Mouse (Mus musculus) embryonic stem cell, embryonic (primary cell): ENCODE results near the gene Micu1.

Experiments used
- CTCF ChIA-PET, 4 experiments: fragments of 300-600 bp in 2 of 4; fragments of 350-600 bp in 2 of 4; sonication (Branson Sonifier 250); formaldehyde crosslinking; loops; one replicate each; lab custom pipeline; 2022; ENCODE audit warnings: inconsistent platforms in 2 of 4; lab: Charles Lee
- POLR2A ChIA-PET, 4 experiments: fragments of 300-600 bp in 2 of 4; fragments of 350-600 bp in 2 of 4; sonication (Branson Sonifier 250); formaldehyde crosslinking; loops; one replicate each; lab custom pipeline; 2022; ENCODE audit warnings: antibody characterized with exemption in 4 of 4, inconsistent platforms in 1 of 4; lab: Charles Lee

The Micu1 gene

DNA sequence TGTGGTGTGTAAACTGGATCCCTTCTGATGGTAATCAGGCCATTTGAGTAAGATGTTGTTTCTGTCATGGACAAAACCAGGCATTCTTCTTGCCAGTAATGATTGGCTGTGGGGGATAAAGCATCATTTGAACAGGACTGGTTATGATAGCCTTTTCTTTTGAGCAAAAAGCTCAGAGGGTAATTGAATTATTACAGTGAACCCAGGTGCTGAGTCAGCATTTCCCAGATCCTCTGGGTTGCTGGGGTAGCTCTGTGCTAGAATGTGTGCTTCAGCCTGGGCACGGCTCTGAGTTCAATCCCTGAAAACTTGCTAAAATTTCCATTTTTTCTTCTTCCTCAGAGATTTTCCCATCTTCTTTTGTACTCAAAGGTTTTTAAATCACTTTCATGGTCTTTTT is 52.6 kb downstream of the Micu1 start:
- ChIA-PET CTCF (interaction anchor here in 2 of 4 experiments (0.6 to 1.1 kb wide), 2 partner anchors 140 to 898 kb away, joined by 3 to 4 read pairs; no protein-coding TSS in a partner anchor), POLR2A (interaction anchor here in 3 of 4 experiments (0.8 to 1.7 kb wide), 6 partner anchors 10 to 68 kb away, joined by 3 to 6 read pairs (median 4); no protein-coding TSS in a partner anchor)

- CTCF ChIA-PET, result interaction anchor here in 1 of 4 experiments (0.6 kb wide), 1 partner anchor 732 kb away, joined by 7 read pairs; no protein-coding TSS in a partner anchor
- POLR2A ChIA-PET, result interaction anchor here in 3 of 4 experiments (0.5 to 1.7 kb wide), 11 partner anchors 10 to 1556 kb away, joined by 3 to 6 read pairs (median 4); no protein-coding TSS in a partner anchor
Measured at GRCm38 (mm10) chr10:59755681-59756080, 53.4 kb downstream of the Micu1 start.

DNA sequence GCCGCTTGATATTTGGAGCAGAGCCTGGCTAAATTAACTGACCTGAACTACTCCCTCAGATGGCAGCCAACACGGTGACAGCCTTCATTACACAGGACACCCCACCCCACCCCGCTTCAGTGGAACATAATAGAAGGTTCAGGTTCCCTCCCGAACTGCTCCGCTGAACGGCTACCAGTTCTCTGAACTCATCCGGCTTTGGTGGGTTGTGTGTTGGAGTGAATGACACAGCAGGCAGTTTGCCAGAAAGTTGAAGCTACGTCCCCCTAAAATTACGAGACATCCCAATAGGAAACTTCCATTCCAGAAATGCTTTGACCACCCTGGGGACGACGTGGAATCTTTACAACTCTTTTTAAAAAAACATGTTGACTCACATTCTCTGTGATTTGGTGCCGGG is 53.8 kb downstream of the Micu1 start:
- ChIA-PET CTCF (interaction anchor here in 1 of 4 experiments (0.6 kb wide), 1 partner anchor 732 kb away, joined by 7 read pairs; no protein-coding TSS in a partner anchor), POLR2A (interaction anchor here in 3 of 4 experiments (0.5 to 1.7 kb wide), 10 partner anchors 10 to 1556 kb away, joined by 3 to 6 read pairs (median 4); no protein-coding TSS in a partner anchor)

GRCm38 (mm10) chr10:59756570-59756969 is 54.3 kb downstream of the Micu1 start:
- ChIA-PET POLR2A (interaction anchor here in 2 of 4 experiments (0.5 to 1.7 kb wide), 5 partner anchors 9 to 432 kb away, joined by 3 to 6 read pairs (median 4); no protein-coding TSS in a partner anchor), CTCF (no interaction called here)

GRCm38 (mm10) chr10:59764781-59765180 is 62.5 kb downstream of the Micu1 start:
- ChIA-PET POLR2A (no interaction called here), CTCF (no interaction called here)

GRCm38 (mm10) chr10:59768369-59769079 is 66.2 kb downstream of the Micu1 start:
- CTCF ChIA-PET, result interaction anchor here in 1 of 4 experiments (0.8 kb wide), 1 partner anchor 1768 kb away, joined by 3 read pairs; no protein-coding TSS in a partner anchor
- POLR2A ChIA-PET, result no interaction called here

DNA sequence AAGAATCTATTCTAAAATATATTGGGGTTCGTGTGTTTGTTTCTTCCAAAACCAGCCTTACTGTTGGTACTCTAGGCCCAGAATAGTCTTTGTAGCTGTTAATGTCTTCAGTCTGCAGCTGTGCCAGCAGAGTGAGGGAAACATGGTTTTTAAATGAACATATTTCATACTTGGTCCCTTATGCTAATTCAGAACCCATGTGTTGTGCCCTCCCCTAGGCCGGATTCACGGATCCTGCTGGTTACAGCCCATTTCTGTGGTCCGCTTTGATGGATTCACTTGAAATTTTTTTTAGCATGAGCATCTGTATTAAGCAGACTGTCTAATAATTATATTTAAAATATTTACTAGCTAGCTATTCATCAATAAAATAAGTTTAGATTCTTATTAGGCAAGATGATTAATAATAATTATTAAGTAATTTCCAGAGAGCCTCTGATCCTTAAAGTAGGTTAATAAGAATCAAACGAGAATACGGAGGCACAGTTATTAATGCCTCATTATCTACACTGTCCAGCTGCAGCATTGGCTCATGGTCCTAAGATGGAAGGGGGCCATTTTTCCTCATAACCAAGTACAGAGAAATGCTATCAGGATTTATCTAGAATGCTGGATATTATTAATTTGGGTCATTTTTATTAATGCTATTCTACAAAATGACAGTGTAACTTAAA is 69.2 kb downstream of the Micu1 start:
- ChIA-PET CTCF (no interaction called here), POLR2A (interaction anchor here in 2 of 4 experiments (0.7 to 1.6 kb wide), 4 partner anchors 9 to 17 kb away, joined by 3 to 4 read pairs (median 4); no protein-coding TSS in a partner anchor)

DNA sequence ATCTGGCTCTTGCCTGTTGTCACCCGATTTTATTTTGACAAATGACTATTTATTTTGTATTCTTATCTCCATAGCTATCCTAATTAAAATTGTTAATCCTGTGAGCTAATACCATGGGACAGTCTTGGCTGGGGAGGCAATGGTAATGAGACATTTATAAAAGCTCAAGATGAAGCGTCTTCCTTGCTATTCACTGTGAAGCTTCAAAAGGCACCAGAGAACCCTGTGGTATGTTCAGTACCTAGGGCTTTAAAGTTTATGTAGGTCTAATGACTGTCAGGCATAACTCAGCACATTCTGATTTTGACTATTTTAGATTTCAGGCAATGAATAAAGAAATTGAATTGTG is 69.7 kb downstream of the Micu1 start:
- ChIA-PET CTCF (no interaction called here), POLR2A (interaction anchor here in 2 of 4 experiments (0.7 to 1.6 kb wide), 4 partner anchors 9 to 16 kb away, joined by 3 to 4 read pairs (median 4); no protein-coding TSS in a partner anchor)

DNA sequence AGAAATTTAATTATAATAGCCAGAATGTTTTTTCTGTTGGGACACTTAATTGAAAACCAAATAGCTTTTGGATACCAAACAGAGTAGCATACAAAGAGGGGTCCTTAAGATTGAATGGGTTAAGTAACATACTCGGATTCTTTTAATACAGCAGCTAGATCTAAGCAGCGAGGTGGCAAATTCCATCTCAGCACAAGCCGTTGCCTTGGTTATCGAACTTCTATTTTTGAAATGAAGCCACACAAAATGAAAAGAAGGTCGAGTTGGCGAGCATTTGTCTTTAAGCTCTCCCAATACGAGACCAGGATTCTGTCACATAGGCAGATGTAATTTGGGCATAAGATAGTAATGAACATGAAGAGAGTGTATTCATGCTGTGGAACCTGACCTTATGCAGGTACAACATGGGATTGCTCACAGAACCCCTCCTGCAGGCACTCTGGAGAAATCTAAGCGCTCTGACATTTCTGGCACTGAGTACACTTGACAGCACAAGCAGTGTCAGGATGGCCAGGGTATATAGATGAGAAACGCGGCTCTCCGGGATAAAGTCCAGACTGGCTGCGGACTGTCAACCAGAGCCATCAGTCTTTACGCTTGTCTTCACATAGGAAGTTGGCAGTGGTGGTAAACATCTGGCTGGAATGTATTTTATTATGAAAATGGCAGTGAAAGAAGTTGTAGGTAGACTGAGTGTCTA is 71.3 kb downstream of the Micu1 start:
- CTCF ChIA-PET, result no interaction called here

GRCm38 (mm10) chr10:59774141-59774534 is 71.9 kb downstream of the Micu1 start:
- CTCF ChIA-PET, result interaction anchor here in 1 of 4 experiments (0.6 to 0.7 kb wide), 2 partner anchors 203 to 758 kb away, joined by 7 to 8 read pairs; no protein-coding TSS in a partner anchor

More for the DNA sequence above, 71.3 kb downstream of the Micu1 start:
- POLR2A ChIA-PET, result interaction anchor here in 2 of 4 experiments (0.9 to 1.2 kb wide), 2 partner anchors 12 to 19 kb away, joined by 3 to 4 read pairs; no protein-coding TSS in a partner anchor

GRCm38 (mm10) chr10:59777246-59777645 is 75.0 kb downstream of the Micu1 start:
- POLR2A ChIA-PET, result interaction anchor here in 2 of 4 experiments (0.7 to 1.6 kb wide), 2 partner anchors 14 to 87 kb away, joined by 3 read pairs; no protein-coding TSS in a partner anchor
- CTCF ChIA-PET, result interaction anchor here in 2 of 4 experiments (0.9 to 1.3 kb wide), 2 partner anchors 37 to 88 kb away, joined by 3 to 4 read pairs; no protein-coding TSS in a partner anchor

More at GRCm38 (mm10) chr10:59774141-59774534, 71.9 kb downstream of the Micu1 start:
- POLR2A ChIA-PET, result interaction anchor here in 1 of 4 experiments (0.9 kb wide), 1 partner anchor 19 kb away, joined by 3 read pairs; no protein-coding TSS in a partner anchor

DNA sequence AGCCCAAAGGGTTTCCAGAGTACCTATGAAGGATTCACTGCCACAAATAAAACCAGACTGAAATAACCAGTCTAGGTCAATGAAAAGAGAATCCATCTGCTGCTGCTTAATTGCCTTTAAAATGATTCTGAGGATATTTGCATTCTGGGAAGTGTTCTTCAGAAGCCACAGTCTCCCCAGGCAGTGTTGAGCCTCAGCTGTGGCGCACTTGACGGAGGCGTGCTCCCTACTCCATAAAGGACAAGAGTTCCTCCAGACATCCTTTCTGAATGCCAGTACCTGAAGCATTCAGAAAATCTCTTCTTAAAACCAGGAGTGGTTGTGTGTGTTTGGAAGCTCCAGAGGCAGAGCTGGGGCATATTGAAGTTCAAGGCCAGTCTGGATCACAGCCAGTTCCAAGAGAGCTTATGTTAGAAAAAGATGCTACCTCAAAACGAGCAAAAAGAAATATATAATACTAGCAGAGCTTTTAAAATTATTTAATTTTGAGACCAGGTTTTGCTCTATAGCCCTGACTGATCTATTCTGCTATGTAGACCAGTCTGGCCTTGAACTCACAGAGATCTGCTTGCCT is 75.9 kb downstream of the Micu1 start:
- CTCF ChIA-PET, result interaction anchor here in 2 of 4 experiments (0.9 to 1.1 kb wide), 2 partner anchors 8 to 36 kb away, joined by 3 to 4 read pairs; no protein-coding TSS in a partner anchor
- POLR2A ChIA-PET, result interaction anchor here in 2 of 4 experiments (0.6 to 1.0 kb wide), 2 partner anchors 50 to 170 kb away, joined by 3 read pairs; no protein-coding TSS in a partner anchor

DNA sequence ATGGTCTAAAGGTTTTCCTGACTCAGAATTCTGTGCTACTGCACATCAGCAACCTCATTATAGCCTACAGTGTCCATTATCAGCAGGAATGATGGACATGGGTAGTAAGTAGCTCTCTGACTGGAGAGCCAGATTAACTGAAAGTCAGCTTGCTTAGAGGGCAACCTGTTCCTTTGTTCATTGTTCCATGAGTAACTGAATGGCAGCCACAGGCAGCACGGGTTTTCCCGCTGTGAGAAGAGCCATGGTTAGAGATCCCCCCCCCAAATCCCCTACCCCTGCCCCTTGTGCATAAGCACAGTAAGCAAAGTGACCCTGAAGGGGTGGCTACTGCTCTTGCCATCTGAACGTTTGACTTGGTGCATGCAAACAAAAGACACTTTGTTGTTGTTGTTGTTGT is 78.4 kb downstream of the Micu1 start:
- CTCF ChIA-PET, result interaction anchor here in 1 of 4 experiments (0.7 to 1.5 kb wide), 2 partner anchors 33 to 63 kb away, joined by 3 read pairs; no protein-coding TSS in a partner anchor
- POLR2A ChIA-PET, result no interaction called here

DNA sequence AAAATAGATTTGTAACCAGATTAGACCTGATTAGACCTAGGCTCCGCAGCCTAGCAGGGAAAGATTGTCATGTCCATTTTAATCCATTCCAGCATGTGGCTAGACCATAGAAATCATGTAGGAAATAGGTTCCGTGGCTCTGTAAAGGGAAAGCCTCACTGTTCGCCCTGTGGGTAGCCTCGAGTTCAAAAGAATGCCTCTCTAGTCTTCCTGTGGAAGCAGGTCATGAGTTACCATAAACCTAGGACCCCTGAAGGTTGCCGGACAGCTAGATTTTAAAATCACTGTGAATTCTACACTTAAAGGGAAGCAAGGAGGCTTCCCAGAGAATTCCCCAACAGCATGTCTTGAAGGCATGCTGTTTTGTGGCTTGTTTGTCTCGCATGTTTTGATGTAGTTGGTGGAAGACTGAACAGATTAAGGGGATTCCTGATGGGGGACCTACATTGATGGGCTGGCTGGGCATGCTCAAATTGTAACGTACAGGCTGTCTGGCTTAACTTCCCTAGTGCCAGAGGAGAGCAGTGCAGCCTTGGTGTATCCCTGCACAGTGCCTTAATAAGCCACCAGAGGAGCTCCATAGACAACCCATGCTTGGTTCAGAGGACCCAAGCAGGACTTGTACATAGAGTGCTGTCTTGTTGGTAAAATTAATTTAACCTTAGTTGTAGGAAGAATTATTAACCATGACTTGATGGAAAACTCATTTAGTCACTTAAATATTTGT is 79.1 kb downstream of the Micu1 start:
- ChIA-PET POLR2A (interaction anchor here in 1 of 4 experiments (1.4 kb wide), 1 partner anchor 16 kb away, joined by 4 read pairs; no protein-coding TSS in a partner anchor), CTCF (interaction anchor here in 2 of 4 experiments (1.0 to 1.5 kb wide), 2 partner anchors 32 to 33 kb away, joined by 3 read pairs; no protein-coding TSS in a partner anchor)

GRCm38 (mm10) chr10:59784731-59785685 is 82.7 kb downstream of the Micu1 start:
- POLR2A ChIA-PET, result interaction anchor here in 1 of 4 experiments (0.6 to 1.2 kb wide), 3 partner anchors 12 to 689 kb away, joined by 3 to 5 read pairs (median 4); no protein-coding TSS in a partner anchor
- CTCF ChIA-PET, result interaction anchor here in 1 of 4 experiments (0.5 kb wide), 1 partner anchor 179 kb away, joined by 3 read pairs; no protein-coding TSS in a partner anchor
